Mouse (Mus musculus) limb, embryonic 14.5 days (tissue): Measurements from ENCODE around the gene Dhcr24. TPM values are rescaled to one million over a fixed set of nuclear protein-coding genes. Genes with fewer than 3 reads are reported as not detected.
A peak's percentile ranks its signal among the peaks of the same experiment; 100 is the strongest.

Source experiments
- ATAC-seq: fragments of 200-750 bp; cut with Nextera tagmentation; 2 replicates; pipeline ENCODE4 v1.8.0; 2017; ENCODE audit warnings: low read depth, moderate number of reproducible peaks, moderate TSS enrichment; ENCODE audit not compliant: low FRiP score
- DNase-seq: peaks from one replicate; pipeline ENCODE4 v3.0.0-alpha.2; 2015; ENCODE audit warnings: low spot score
- H3K27ac ChIP-seq: fragments of 300-500 bp; sonication (generic); replicated peaks from 2 replicates; pipeline ENCODE4 v1.5.1; 2014; ENCODE audit warnings: low read depth, mild to moderate bottlenecking, low read length, moderate library complexity, mixed read lengths
- H3K27me3 ChIP-seq: fragments of 300-500 bp; sonication (generic); 2 replicates; pipeline ENCODE4 v1.6.1; 2014; ENCODE audit warnings: low read length, mixed read lengths; ENCODE audit not compliant: control insufficient read depth, insufficient read depth
- H3K36me3 ChIP-seq: fragments of 300-500 bp; sonication (generic); 2 replicates; pipeline ENCODE4 v1.6.1; 2014; ENCODE audit warnings: mild to moderate bottlenecking, low read length, moderate library complexity, mixed read lengths; ENCODE audit not compliant: control insufficient read depth, insufficient read depth
- H3K4me1 ChIP-seq: fragments of 300-500 bp; sonication (generic); 2 replicates; pipeline ENCODE4 v1.6.1; 2014; ENCODE audit warnings: antibody characterized with exemption, low read length, mixed read lengths; ENCODE audit not compliant: control insufficient read depth, insufficient read depth
- H3K4me2 ChIP-seq: fragments of 300-500 bp; sonication (generic); replicated peaks from 2 replicates; pipeline ENCODE4 v1.6.1; 2014; ENCODE audit warnings: low read depth, mild to moderate bottlenecking, low read length, moderate library complexity; ENCODE audit not compliant: severe bottlenecking
- H3K4me3 ChIP-seq: fragments of 300-500 bp; sonication (generic); replicated peaks from 2 replicates; pipeline ENCODE4 v1.5.1; 2014; ENCODE audit warnings: low read length
- H3K9ac ChIP-seq: fragments of 300-500 bp; sonication (generic); 2 replicates; pipeline ENCODE4 v1.6.1; 2014; ENCODE audit warnings: mild to moderate bottlenecking, low read depth, low read length, moderate library complexity; ENCODE audit not compliant: severe bottlenecking
- H3K9me3 ChIP-seq: fragments of 300-500 bp; sonication (generic); 2 replicates; pipeline ENCODE4 v1.6.1; 2016; ENCODE audit warnings: low read length; ENCODE audit not compliant: control insufficient read depth
- POLR2A ChIP-seq: fragments of 200-500 bp; IDR thresholded peaks from 2 replicates; pipeline ENCODE4 v1.8.0; 2012; ENCODE audit warnings: inconsistent platforms, mild to moderate bottlenecking, moderate library complexity, borderline replicate concordance; ENCODE audit not compliant: insufficient read depth, insufficient read length; ENCODE audit errors: extremely low read depth
- WGBS: fragments of 180-500 bp; shearing (Covaris S2); extraction: QIAGEN DNeasy Blood & Tissue Kit; methylation state at CpG from one replicate; pipeline ENCODE4 v1.1.7; 2014; 5-methylcytosine and 5-hydroxymethylcytosine counted together
- polyA plus RNA-seq, 2 experiments: library from polyadenylated mRNA; depleted of rRNA in 1 of 2; stranded (reverse) in 1 of 2; unstranded in 1 of 2; fragments of >200 nt; fragmentation: Nextera tagmentation in 1 of 2; extraction: Ambion mirVana in 1 of 2; gene quantifications; 2 replicates each; pipeline versions ENCODE4 v1.2.1 to v1.2.3; 2012 to 2014

Dhcr24 gene
- polyA plus RNA-seq (2012; rRNA removed) (57.6 and 66.1 TPM in 2 replicates), polyA plus RNA-seq (2014; fragmentation: Nextera tagmentation; extraction: Ambion mirVana) (19.3 and 19.4 TPM in 2 replicates)

DNA sequence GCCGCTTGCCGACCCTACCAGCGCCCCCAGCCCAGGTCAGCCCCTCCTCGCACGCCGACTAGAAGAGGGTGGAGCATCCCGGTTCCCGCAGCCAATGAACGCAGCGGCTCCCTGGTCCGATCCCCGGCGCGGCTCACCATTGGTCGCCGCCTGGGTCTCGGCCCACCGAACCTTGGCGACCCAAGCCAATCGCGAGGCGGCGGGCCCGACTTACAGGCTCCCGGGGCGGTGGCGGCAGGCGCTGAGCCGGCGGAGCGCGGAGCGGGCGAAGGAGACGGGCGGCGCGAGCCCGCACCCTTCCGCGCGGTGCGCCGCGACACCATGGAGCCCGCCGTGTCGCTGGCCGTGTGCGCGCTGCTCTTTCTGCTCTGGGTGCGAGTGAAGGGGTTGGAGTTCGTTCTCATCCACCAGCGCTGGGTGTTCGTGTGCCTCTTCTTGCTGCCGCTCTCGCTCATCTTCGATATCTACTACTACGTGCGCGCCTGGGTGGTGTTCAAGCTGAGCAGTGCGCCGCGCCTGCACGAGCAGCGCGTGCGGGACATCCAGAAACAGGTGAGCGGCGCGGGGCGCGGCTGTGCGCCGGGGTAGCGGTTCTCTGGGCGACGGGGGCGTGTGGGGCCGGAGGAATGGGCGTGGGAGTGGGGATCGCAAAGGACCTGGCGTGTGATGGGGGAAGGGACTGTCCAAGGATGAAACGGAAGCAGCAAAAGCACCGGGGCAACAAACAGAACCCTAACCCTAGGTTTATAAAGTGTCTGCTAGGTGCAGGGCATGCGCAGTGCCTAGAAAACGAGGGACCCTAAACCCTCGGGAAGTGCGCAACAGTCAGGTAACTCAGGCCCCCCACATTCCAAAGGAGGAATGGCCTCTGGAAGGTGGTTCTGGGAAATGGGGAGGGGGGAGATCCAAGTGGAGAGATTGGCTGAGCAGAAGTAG lies at the start of gene Dhcr24:
Dhcr24 (plus strand) TSS at position 193 of the 936 bp plus-strand sequence.
- Histone ChIP-seq H3K4me1 (peaks cover 29% of the 10 kb centered on the region), H3K27ac (no peak within 1 kb of the TSS; the same call in 1 of the 2 replicates), H3K4me2 (peak within 1 kb of the TSS; percentile 83), H3K4me3 (peak within 1 kb of the TSS; percentile 80), H3K36me3 (peaks cover 25% of the 10 kb centered on the region), H3K9ac (peak within 1 kb of the TSS; percentile 58), H3K27me3 (no peaks in the 10 kb centered on the region), H3K9me3 (no peaks in the 10 kb centered on the region)
- TF ChIP-seq POLR2A: 0 out of 2 replicates have a peak, but pooled peaks have one; percentile 62
- ATAC-seq (peak; percentile 99), DNase-seq (peak; percentile 95)
- under 1% methylated on average over 81 of the region's 89 CpGs for WGBS

GRCm38 (mm10) chr4:106514606-106515005 lies 46.2 kb upstream of the Dhcr24 start:
- no peak overlapping the region for H3K4me3 ChIP-seq
- H3K27ac ChIP-seq: no peak overlapping the region
- H3K4me2 ChIP-seq: no peak overlapping the region
- no peaks in the 10 kb centered on the region for H3K27me3 ChIP-seq
- H3K4me1 ChIP-seq: no peaks in the 10 kb centered on the region
- DNase-seq: no peak
- TF ChIP-seq POLR2A: no peak
- no peak for ATAC-seq
- 34% methylated on average over 6 of the region's 6 CpGs for WGBS
- H3K36me3 ChIP-seq: no peaks in the 10 kb centered on the region
- no peaks in the 10 kb centered on the region for H3K9me3 ChIP-seq
- H3K9ac ChIP-seq: no peak overlapping the region

DNA sequence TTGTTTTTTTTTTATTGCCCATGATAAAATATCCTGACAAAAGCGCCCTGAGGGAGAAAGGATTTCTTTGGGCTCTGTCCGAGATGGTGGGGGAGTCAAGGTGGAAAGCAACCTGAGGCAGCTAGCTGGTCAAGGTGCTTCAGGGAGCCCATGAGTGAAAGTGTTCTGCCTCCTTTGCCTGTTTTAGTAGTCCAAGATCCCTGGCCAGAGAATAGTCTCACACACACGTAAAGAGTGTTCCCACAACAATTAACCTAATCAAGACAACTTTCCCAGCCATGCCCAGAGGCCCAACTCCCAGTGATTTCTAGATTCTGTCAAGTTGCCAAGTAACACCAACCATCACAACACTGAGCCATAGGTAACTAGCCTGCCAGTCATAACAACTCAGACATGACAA lies 38.3 kb upstream of the Dhcr24 start:
- Histone ChIP-seq H3K27me3 (no peaks in the 10 kb centered on the region), H3K9ac (no peak overlapping the region), H3K9me3 (no peaks in the 10 kb centered on the region), H3K36me3 (no peaks in the 10 kb centered on the region), H3K4me2 (no peak overlapping the region), H3K27ac (no peak overlapping the region), H3K4me3 (no peak overlapping the region), H3K4me1 (no peaks in the 10 kb centered on the region)
- WGBS: 44% methylated on average over 3 of the region's 3 CpGs
- no peak for ATAC-seq
- TF ChIP-seq POLR2A: no peak
- DNase-seq: no peak

DNA sequence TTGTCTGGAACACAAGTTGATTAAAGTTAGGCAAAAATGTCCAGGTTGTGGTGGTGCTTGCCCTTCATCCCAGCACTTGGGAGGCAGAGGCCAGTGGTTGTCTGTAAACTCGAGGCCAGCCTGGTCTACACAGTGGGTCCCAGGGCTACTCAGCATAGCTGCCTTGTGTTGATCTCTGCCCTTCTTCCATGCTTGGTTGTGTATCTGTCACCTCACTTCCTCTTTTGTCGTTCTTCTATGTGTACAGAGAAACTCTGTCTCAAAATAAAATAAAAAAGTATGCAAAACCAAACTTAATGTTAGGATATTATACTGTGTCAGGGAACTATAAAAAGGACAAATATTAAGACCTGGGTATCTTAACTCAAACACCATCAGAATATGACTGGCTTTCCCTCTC lies 36.7 kb upstream of the Dhcr24 start:
- no peak for TF ChIP-seq POLR2A
- Histone ChIP-seq H3K27ac (no peak overlapping the region), H3K27me3 (no peaks in the 10 kb centered on the region), H3K9ac (no peak overlapping the region), H3K4me1 (no peaks in the 10 kb centered on the region), H3K4me3 (no peak overlapping the region), H3K4me2 (no peak overlapping the region), H3K36me3 (no peaks in the 10 kb centered on the region), H3K9me3 (no peaks in the 10 kb centered on the region)
- ATAC-seq (no peak), DNase-seq (no peak)
- WGBS: 78% methylated on average over 2 of the region's 2 CpGs

GRCm38 (mm10) chr4:106525001-106525400 lies 35.8 kb upstream of the Dhcr24 start:
- H3K4me1 ChIP-seq: no peaks in the 10 kb centered on the region
- H3K27ac ChIP-seq: no peak overlapping the region
- no peak for ATAC-seq
- no peak overlapping the region for H3K9ac ChIP-seq
- TF ChIP-seq POLR2A: no peak
- no peak overlapping the region for H3K4me3 ChIP-seq
- no peak for DNase-seq
- no peaks in the 10 kb centered on the region for H3K27me3 ChIP-seq
- H3K4me2 ChIP-seq: no peak overlapping the region
- 83% methylated on average over 2 of the region's 2 CpGs for WGBS
- no peaks in the 10 kb centered on the region for H3K36me3 ChIP-seq
- no peaks in the 10 kb centered on the region for H3K9me3 ChIP-seq
